Mouse (Mus musculus): ENCODE measurements around the gene Rps10.

DNA sequence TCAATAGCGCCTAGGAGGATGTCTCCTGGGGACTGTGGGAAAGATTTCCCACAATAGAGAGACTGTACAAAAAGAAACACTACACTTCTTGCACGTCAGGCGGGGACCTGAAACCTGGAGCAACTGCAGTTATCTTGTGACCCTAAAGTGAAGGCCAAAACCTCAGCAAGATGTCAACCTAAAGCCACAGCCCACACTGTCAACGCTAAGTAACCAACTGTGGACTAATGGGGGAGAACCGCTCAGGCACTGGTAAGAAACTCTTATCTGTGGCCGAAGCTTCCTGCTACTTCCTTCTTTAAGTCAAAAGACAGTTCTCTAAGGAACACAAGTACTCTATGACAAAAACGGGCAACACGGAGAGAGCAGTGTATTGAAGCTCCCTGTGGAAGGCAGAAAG is 48.2 kb downstream of the Rps10 start:
- no peak for TF ChIP-seq CTCF (IDR thresholded peaks at IDR 0.05; ENCODE audit: low read depth)
- TF ChIP-seq EP300 (optimal IDR thresholded peaks at IDR 0.05) = no peak

Data from stomach, postnatal 0 days (tissue).